Mouse (Mus musculus) frontal cortex, postnatal 10 days (tissue): ENCODE results near the gene Fbn1.
A peak's percentile ranks its signal among the peaks of the same experiment; 100 is the strongest.
"Not testable (repeated sequence)": the region's sequence is repeated elsewhere in the genome, so short reads cannot be mapped to it uniquely, and the experiment has no call there.

Source experiments
- DNase-seq, 2 experiments: peaks; one replicate each; pipeline ENCODE4 v3.0.0; 2022; ENCODE audit warnings: low spot score in 2 of 2, mixed read lengths in 1 of 2

Gene Fbn1

GRCm38 (mm10) chr2:125293969-125294491, 213.8 kb downstream of the Fbn1 start:
- no peak for DNase-seq

DNA sequence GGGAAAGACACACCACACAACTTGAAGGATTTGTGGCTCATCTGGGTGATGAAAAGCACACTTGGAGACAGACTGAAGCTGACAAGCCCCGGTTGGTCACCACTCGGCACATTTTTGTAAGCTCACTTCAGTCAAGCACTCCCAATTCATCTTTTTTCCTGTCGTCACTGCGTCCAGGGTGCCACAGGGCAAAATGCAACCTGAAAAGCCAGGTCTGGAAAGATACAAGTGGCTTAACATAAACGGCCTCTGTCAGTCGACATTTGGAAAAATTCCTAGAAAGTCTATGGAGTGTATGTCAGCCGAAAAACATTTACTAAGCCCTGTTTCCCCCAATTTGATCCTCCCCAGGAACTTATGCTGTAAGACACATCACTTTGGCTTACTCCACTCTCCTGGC, 215.2 kb downstream of the Fbn1 start:
- DNase-seq = no peak

DNA sequence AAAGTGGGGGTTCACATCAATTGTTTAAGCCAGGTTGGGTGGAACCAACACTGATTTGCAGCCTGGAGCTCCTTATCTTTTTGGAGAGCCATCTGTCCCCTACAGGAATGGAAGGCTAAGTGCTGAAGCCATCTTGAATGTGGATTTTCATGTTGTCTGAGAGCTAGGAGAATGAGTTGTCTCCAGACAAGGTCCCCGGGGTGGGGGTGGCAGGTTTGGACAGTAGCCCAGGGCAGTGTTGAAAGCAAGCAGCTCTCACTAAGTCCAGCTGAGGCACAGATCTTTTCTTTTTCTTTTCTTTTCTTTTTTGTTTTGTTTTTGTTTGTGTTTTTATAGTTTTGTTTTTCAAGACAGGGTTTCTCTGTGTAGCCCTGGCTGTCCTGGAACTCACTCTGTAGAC, 216.7 kb downstream of the Fbn1 start:
- DNase-seq = no peak

- no peak for DNase-seq
Measured at GRCm38 (mm10) chr2:125290197-125290965, 217.4 kb downstream of the Fbn1 start.

- DNase-seq = no peak
Measured at GRCm38 (mm10) chr2:125285777-125286176, 222.0 kb downstream of the Fbn1 start.

DNA sequence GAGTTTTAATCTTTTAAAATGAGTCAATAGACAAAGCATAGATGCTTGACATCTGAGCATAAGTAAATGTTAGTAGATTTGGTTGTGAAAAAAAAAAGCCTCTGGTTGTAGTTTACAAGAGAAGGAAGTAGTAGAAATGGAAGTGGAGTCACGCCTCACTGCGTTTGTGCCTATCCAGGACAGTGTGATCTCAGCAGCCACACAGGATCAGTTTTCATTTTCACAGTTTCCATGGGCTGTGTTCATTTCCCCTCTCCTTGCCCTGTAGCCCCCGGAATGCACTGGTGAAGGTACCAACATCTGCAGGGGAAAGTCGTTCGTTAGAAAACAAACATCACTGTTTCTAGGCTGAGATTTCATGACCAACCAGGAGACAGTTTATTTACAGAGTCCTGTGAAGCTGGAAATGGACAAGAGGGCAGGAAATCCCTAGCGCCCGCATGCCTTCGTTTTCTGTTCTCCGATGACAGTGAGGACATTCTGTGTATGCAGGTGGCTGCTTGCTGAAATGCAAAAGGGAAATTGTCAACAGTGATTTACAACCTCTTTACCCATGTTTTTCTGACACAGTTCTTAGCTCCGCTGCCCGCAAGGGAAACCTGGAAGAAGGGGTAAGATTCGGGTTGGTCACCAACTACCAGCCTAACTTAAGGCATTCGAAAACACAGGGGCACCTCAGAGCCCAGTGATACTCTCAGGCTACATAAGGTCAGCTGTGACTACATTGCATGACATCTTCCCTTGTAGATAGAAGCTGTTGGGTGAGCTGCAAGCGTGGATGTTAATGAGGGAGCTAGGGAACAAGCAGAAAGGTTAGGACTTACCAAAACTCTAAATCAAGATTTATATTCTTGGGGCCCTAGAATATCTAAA, 225.2 kb downstream of the Fbn1 start:
- DNase-seq = no peak

DNA sequence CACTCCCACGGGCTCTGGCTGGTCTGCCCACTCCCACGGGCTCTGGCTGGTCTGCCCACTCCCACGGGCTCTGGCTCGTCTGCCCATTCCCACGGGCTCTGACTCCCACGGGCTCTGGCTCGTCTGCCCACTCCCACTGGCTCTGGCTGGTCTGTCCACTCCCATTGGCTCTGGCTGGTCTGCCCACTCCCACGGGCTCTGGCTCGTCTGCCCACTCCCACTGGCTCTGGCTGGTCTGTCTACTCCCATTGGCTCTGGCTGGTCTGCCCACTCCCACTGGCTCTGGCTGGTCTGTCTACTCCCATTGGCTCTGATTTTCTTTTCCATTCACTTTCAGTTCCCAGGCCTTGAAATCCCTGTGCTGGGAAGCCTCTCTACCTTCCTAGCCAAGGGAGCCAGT, 227.8 kb downstream of the Fbn1 start:
- not testable (repeated sequence) for DNase-seq

GRCm38 (mm10) chr2:125278474-125278873, 229.3 kb downstream of the Fbn1 start:
- DNase-seq = no peak

- no peak for DNase-seq
Measured at GRCm38 (mm10) chr2:125276692-125277091, 231.1 kb downstream of the Fbn1 start.

GRCm38 (mm10) chr2:125275617-125276016, 232.2 kb downstream of the Fbn1 start:
- no peak for DNase-seq

DNA sequence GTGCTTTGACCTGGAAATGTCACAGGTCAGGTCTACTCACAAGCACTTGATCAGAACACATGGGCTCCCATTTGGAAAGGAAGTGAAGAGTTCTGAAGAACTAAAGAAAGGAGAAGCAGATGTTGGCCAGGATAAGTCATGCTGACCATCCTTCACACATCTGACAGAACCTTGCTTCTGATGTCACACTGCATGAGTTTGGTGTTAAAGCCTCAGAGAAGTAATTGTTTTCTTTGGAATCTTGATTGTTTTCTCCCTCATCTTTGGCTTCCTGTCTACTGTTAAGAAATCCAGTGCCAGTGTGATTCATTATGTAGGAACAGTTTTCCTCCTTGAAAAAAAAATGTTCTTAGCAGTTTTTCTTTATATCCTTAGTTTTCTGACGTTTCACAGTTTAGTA, 238.9 kb downstream of the Fbn1 start:
- DNase-seq = no peak

DNA sequence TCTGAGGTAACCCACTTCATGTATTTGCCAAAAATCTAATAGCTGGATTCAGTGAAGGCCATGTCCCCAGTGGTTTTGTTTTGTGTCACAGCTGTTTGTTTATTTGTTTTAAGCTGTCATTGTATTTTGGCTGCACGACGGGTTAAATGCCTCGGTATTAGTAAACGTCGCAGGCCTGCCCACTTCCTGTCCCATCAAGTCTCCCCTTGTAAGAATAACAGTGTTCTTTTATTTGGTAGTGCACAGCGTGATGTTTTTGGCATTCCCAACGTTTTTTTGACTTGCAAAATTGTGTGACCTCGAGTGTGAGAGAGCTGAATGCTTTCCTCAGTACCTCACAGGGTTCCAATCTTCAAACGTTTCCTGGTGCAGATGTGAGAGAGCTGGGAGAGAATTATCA, 244.0 kb downstream of the Fbn1 start:
- no peak for DNase-seq

DNA sequence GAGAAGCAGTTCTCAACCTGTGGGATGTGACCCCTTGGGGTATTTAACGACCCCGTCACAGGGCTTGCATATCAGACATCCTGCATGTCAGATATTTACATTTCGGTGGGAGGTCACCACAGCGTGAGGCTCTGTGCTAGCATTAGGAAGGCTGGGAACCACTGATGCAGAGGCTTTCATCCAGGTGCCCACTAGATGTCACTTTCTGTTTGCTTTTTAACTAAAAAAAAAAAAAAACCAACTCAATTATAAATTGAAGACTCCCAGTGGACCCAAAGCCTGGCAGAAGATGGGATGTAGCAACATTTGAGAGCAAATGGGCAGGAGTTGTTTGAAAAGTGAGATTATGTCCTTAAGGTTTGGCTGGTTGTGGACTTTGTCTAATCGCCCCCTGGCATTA, 244.7 kb downstream of the Fbn1 start:
- DNase-seq = peak in 1 of 2 experiments; percentile 20

GRCm38 (mm10) chr2:125260326-125260725, 247.5 kb downstream of the Fbn1 start:
- no peak for DNase-seq

- DNase-seq = no peak
Measured at GRCm38 (mm10) chr2:125259230-125260120, 248.3 kb downstream of the Fbn1 start.

DNA sequence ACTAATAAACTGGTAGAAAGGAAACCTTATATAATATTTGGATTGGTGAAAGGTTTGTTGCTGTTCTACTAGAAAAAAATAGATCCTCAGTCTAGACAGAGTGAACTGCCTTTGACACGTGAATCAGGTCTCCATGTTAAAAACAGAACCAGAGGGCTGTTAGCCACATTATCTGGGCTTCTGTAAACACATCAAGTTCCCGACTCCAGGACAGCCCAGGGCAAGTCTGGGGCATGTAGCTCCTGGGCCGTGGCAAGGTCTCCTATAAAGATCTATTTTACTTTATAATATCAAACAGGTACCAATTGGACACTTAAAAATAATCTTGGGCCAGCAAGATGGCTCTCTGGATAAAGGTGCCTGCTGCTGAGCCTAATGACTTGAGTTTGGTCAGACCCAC, 251.9 kb downstream of the Fbn1 start:
- no peak for DNase-seq

DNA sequence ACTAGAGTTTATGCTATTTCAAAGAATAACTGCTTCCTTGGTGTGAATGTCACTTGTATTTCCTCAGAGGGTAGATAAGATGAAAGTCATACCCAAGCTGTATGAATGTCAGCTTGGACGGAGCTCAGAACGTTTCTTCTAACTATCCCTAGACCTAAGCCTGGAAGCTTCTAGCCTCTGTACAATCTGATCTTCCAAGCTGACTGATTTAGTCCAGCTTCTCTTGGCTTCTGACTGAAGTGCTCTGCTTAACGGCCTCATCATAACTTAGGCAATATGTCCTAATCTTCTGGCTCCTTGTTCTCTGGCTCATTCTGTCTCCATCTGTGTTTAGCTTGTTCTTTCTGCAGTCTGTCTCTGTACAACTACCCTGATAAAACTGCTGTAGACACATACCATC, 253.2 kb downstream of the Fbn1 start:
- DNase-seq = no peak

GRCm38 (mm10) chr2:125253699-125254098, 254.1 kb downstream of the Fbn1 start:
- no peak for DNase-seq

- peak in 1 of 2 experiments; percentile 29 for DNase-seq
Measured at GRCm38 (mm10) chr2:125252275-125252674, 255.5 kb downstream of the Fbn1 start.

GRCm38 (mm10) chr2:125251781-125252180, 256.0 kb downstream of the Fbn1 start:
- no peak for DNase-seq
